Mouse (Mus musculus) MEL (cell line): Measurements from ENCODE around the gene Taco1. TPM values are rescaled to one million over a fixed set of nuclear protein-coding genes. Genes with fewer than 3 reads are reported as not detected.

ENCODE experiments used
- DNase-seq: peaks from one replicate; pipeline ENCODE4 v3.0.0; 2011; ENCODE audit warnings: low read depth, low spot score
- H3K27ac ChIP-seq: 2 replicates; pipeline ENCODE4 v1.5.1; 2012; ENCODE audit warnings: low read depth, mild to moderate bottlenecking, control low read depth, low read length, moderate library complexity; ENCODE audit not compliant: control insufficient read depth
- H3K27me3 ChIP-seq, 2 experiments: fragments of 150-350 bp in 1 of 2; sonication (generic) in 1 of 2; 2 replicates each; pipeline ENCODE4 v1.6.1; 2012; ENCODE audit warnings: low read length in 2 of 2, mild to moderate bottlenecking in 2 of 2, improper control_type of control experiment in 1 of 2, moderate library complexity in 1 of 2; ENCODE audit not compliant: insufficient read depth in 2 of 2, control insufficient read depth in 1 of 2
- H3K36me3 ChIP-seq, 2 experiments: 2 replicates each; pipeline ENCODE4 v1.6.1; 2012 to 2014; ENCODE audit warnings: low read length in 2 of 2, improper control_type of control experiment in 1 of 2, inconsistent platforms in 1 of 2, mild to moderate bottlenecking in 1 of 2; ENCODE audit not compliant: insufficient read depth in 2 of 2, control insufficient read depth in 1 of 2
- H3K4me1 ChIP-seq, 2 experiments: fragments of 150-350 bp in 1 of 2; sonication (generic) in 1 of 2; 2 replicates each; pipeline ENCODE4 v1.6.1; 2012; ENCODE audit warnings: low read length in 2 of 2, improper control_type of control experiment in 1 of 2, mild to moderate bottlenecking in 1 of 2; ENCODE audit not compliant: insufficient read depth in 2 of 2, control insufficient read depth in 1 of 2
- H3K4me3 ChIP-seq, 2 experiments: fragments of 150-350 bp in 1 of 2; sonication (generic) in 1 of 2; 2 replicates each; pipeline ENCODE4 v1.5.1; 2012; ENCODE audit warnings: low read depth in 2 of 2, low read length in 2 of 2, mild to moderate bottlenecking in 2 of 2, moderate library complexity in 2 of 2, control low read depth in 1 of 2, improper control_type of control experiment in 1 of 2; ENCODE audit not compliant: control insufficient read depth in 1 of 2, insufficient read depth in 1 of 2
- H3K79me2 ChIP-seq: 2 replicates; pipeline ENCODE4 v1.6.1; 2012; ENCODE audit warnings: mild to moderate bottlenecking, low read length, moderate library complexity; ENCODE audit not compliant: control insufficient read depth, poor library complexity, insufficient read depth
- H3K9ac ChIP-seq: 2 replicates; pipeline ENCODE4 v1.6.1; 2012; ENCODE audit warnings: low read depth, mild to moderate bottlenecking, control low read depth, low read length, moderate library complexity; ENCODE audit not compliant: control insufficient read depth, poor library complexity, severe bottlenecking
- H3K9me3 ChIP-seq: fragments of 150-350 bp; sonication (generic); replicated peaks from 2 replicates; pipeline ENCODE4 v1.6.1; 2012; ENCODE audit warnings: mild to moderate bottlenecking, low read length, improper control_type of control experiment, moderate library complexity; ENCODE audit not compliant: insufficient read depth
- BHLHE40 ChIP-seq: IDR thresholded peaks from 2 replicates; pipeline ENCODE4 v1.6.1; 2012; ENCODE audit warnings: low read depth, mild to moderate bottlenecking, inconsistent platforms, low read length, improper control_type of control experiment, borderline replicate concordance
- CHD1 ChIP-seq: IDR thresholded peaks from 2 replicates; pipeline ENCODE4 v1.6.1; 2012; ENCODE audit warnings: low read depth, mild to moderate bottlenecking, inconsistent platforms, low read length, improper control_type of control experiment
- CHD2 ChIP-seq: IDR thresholded peaks from 2 replicates; pipeline ENCODE4 v1.6.1; 2011; ENCODE audit warnings: low read length, improper control_type of control experiment
- CTCF ChIP-seq, 3 experiments: IDR thresholded peaks in 2 of 3; conservative IDR thresholded peaks in 1 of 3; 2 replicates each; pipeline ENCODE4 v1.5.1; 2011 to 2012; ENCODE audit warnings: low read length in 3 of 3, low read depth in 2 of 3, mild to moderate bottlenecking in 2 of 3, improper control_type of control experiment in 1 of 3, inconsistent platforms in 1 of 3, mixed read lengths in 1 of 3, moderate library complexity in 1 of 3; ENCODE audit not compliant: control insufficient read depth in 1 of 3, insufficient read depth in 1 of 3, poor library complexity in 1 of 3, severe bottlenecking in 1 of 3
- E2F4 ChIP-seq: IDR thresholded peaks from 2 replicates; pipeline ENCODE4 v1.6.1; 2011; ENCODE audit warnings: low read depth, low read length, improper control_type of control experiment, borderline replicate concordance
- EP300 ChIP-seq, 2 experiments: IDR thresholded peaks; 2 replicates each; pipeline ENCODE4 v1.6.1; 2011; ENCODE audit warnings: improper control_type of control experiment in 2 of 2, low read length in 2 of 2, low read depth in 1 of 2, mild to moderate bottlenecking in 1 of 2
- ETS1 ChIP-seq: IDR thresholded peaks from 2 replicates; pipeline ENCODE4 v1.6.1; 2012; ENCODE audit warnings: low read depth, mild to moderate bottlenecking, inconsistent platforms, low read length, improper control_type of control experiment, moderate library complexity
- GABPA ChIP-seq: IDR thresholded peaks from 2 replicates; pipeline ENCODE4 v1.6.1; 2012; ENCODE audit warnings: low read depth, mild to moderate bottlenecking, inconsistent platforms, low read length, improper control_type of control experiment, moderate library complexity
- GATA1 ChIP-seq: IDR thresholded peaks from 2 replicates; pipeline ENCODE4 v1.6.1; 2011; ENCODE audit warnings: low read depth, low read length, improper control_type of control experiment
- JUND ChIP-seq: IDR thresholded peaks from 2 replicates; pipeline ENCODE4 v1.6.1; 2011; ENCODE audit warnings: low read depth, mild to moderate bottlenecking, improper control_type of control experiment, low read length
- KAT2A ChIP-seq: conservative IDR thresholded peaks from 2 replicates; pipeline ENCODE4 v1.6.1; 2012; ENCODE audit warnings: low read depth, low read length, improper control_type of control experiment, inconsistent platforms
- MAFK ChIP-seq: IDR thresholded peaks from 2 replicates; pipeline ENCODE4 v1.6.1; 2011; ENCODE audit warnings: low read depth, mild to moderate bottlenecking, low read length, improper control_type of control experiment, borderline replicate concordance
- MAX ChIP-seq: IDR thresholded peaks from 2 replicates; pipeline ENCODE4 v1.6.1; 2011; ENCODE audit warnings: low read length, improper control_type of control experiment
- MAZ ChIP-seq: IDR thresholded peaks from 2 replicates; pipeline ENCODE4 v1.6.1; 2012; ENCODE audit warnings: low read depth, mild to moderate bottlenecking, inconsistent platforms, low read length, improper control_type of control experiment
- MEF2A ChIP-seq: IDR thresholded peaks from 2 replicates; pipeline ENCODE4 v1.6.1; 2014; ENCODE audit warnings: low read depth, mild to moderate bottlenecking, inconsistent platforms, low read length, improper control_type of control experiment; ENCODE audit not compliant: poor library complexity, insufficient replicate concordance, severe bottlenecking; ENCODE audit errors: extremely low read depth
- MXI1 ChIP-seq: IDR thresholded peaks from 2 replicates; pipeline ENCODE4 v1.6.1; 2011; ENCODE audit warnings: mild to moderate bottlenecking, low read depth, low read length, improper control_type of control experiment
- MYB ChIP-seq: IDR thresholded peaks from 2 replicates; pipeline ENCODE4 v1.6.1; 2011; ENCODE audit warnings: mild to moderate bottlenecking, low read depth, low read length, improper control_type of control experiment
- MYC ChIP-seq: IDR thresholded peaks from 2 replicates; pipeline ENCODE4 v1.6.1; 2011; ENCODE audit warnings: low read depth, mild to moderate bottlenecking, low read length, improper control_type of control experiment, moderate library complexity
- NELFE ChIP-seq: IDR thresholded peaks from 2 replicates; pipeline ENCODE4 v1.6.1; 2011; ENCODE audit warnings: low read depth, low read length, improper control_type of control experiment
- NRF1 ChIP-seq: IDR thresholded peaks from 2 replicates; pipeline ENCODE4 v1.6.1; 2014; ENCODE audit warnings: low read depth, mild to moderate bottlenecking, inconsistent platforms, low read length, improper control_type of control experiment, moderate library complexity; ENCODE audit not compliant: poor library complexity, insufficient read depth, severe bottlenecking
- POLR2A ChIP-seq, 2 experiments: IDR thresholded peaks; 2 replicates each; pipeline ENCODE4 v1.6.1; 2011 to 2012; ENCODE audit warnings: low read length in 2 of 2, mild to moderate bottlenecking in 2 of 2, control low read depth in 1 of 2, improper control_type of control experiment in 1 of 2, low read depth in 1 of 2, moderate library complexity in 1 of 2; ENCODE audit not compliant: control insufficient read depth in 1 of 2, insufficient read depth in 1 of 2, poor library complexity in 1 of 2
- POLR2AphosphoS2 ChIP-seq: IDR thresholded peaks from 2 replicates; pipeline ENCODE4 v1.6.1; 2011; ENCODE audit warnings: low read length, improper control_type of control experiment
- POLR2AphosphoS5 ChIP-seq: IDR thresholded peaks from 2 replicates; pipeline ENCODE4 v1.6.1; 2012; ENCODE audit warnings: low read depth, borderline replicate concordance, mild to moderate bottlenecking, inconsistent platforms, low read length, moderate library complexity, mixed read lengths
- RAD21 ChIP-seq: IDR thresholded peaks from 2 replicates; pipeline ENCODE4 v1.6.1; 2011; ENCODE audit warnings: mild to moderate bottlenecking, low read depth, low read length, improper control_type of control experiment
- RCOR1 ChIP-seq: IDR thresholded peaks from 2 replicates; pipeline ENCODE4 v1.6.1; 2012; ENCODE audit warnings: low read depth, mild to moderate bottlenecking, inconsistent platforms, low read length, improper control_type of control experiment
- SIN3A ChIP-seq: IDR thresholded peaks from 2 replicates; pipeline ENCODE4 v1.6.1; 2012; ENCODE audit warnings: low read length, improper control_type of control experiment, inconsistent platforms
- SMC3 ChIP-seq: IDR thresholded peaks from 2 replicates; pipeline ENCODE4 v1.6.1; 2011; ENCODE audit warnings: low read depth, low read length, improper control_type of control experiment
- TAL1 ChIP-seq: IDR thresholded peaks from 2 replicates; pipeline ENCODE4 v1.6.1; 2012; ENCODE audit warnings: mild to moderate bottlenecking, inconsistent platforms, low read length, moderate library complexity, mixed read lengths
- TBP ChIP-seq: IDR thresholded peaks from 2 replicates; pipeline ENCODE4 v1.8.0; 2011; ENCODE audit warnings: low read depth, low read length, improper control_type of control experiment
- TCF12 ChIP-seq: IDR thresholded peaks from 2 replicates; pipeline ENCODE4 v1.6.1; 2014; ENCODE audit warnings: low read depth, mild to moderate bottlenecking, inconsistent platforms, low read length, improper control_type of control experiment, moderate library complexity
- UBTF ChIP-seq: IDR thresholded peaks from 2 replicates; pipeline ENCODE4 v1.6.1; 2012; ENCODE audit warnings: low read depth, mild to moderate bottlenecking, inconsistent platforms, low read length, improper control_type of control experiment, moderate library complexity, borderline replicate concordance; ENCODE audit not compliant: insufficient read depth
- USF1 ChIP-seq: IDR thresholded peaks from 2 replicates; pipeline ENCODE4 v1.6.1; 2014; ENCODE audit warnings: low read depth, mild to moderate bottlenecking, inconsistent platforms, low read length, improper control_type of control experiment, moderate library complexity
- USF2 ChIP-seq, 2 experiments: IDR thresholded peaks; 2 replicates each; pipeline ENCODE4 v1.6.1; 2011 to 2012; ENCODE audit warnings: improper control_type of control experiment in 2 of 2, low read length in 2 of 2, borderline replicate concordance in 1 of 2, inconsistent platforms in 1 of 2, low read depth in 1 of 2, mild to moderate bottlenecking in 1 of 2; ENCODE audit not compliant: insufficient read depth in 1 of 2
- ZC3H11A ChIP-seq: IDR thresholded peaks from 2 replicates; pipeline ENCODE4 v1.6.1; 2012; ENCODE audit warnings: low read depth, mild to moderate bottlenecking, inconsistent platforms, low read length, improper control_type of control experiment
- ZKSCAN1 ChIP-seq: IDR thresholded peaks from 2 replicates; pipeline ENCODE4 v1.6.1; 2012; ENCODE audit warnings: low read depth, mild to moderate bottlenecking, inconsistent platforms, low read length, improper control_type of control experiment, moderate library complexity
- ZMIZ1 ChIP-seq: IDR thresholded peaks from 2 replicates; pipeline ENCODE4 v1.6.1; 2012; ENCODE audit warnings: low read depth, mild to moderate bottlenecking, inconsistent platforms, low read length, improper control_type of control experiment, moderate library complexity
- ZNF384 ChIP-seq: IDR thresholded peaks from 2 replicates; pipeline ENCODE4 v1.6.1; 2012; ENCODE audit warnings: low read depth, mild to moderate bottlenecking, inconsistent platforms, low read length, improper control_type of control experiment
- polyA plus RNA-seq, 2 experiments: library from polyadenylated mRNA; stranded (reverse) in 1 of 2; unstranded in 1 of 2; fragments of >175 nt in 1 of 2; fragments of >200 nt in 1 of 2; gene quantifications; 2 replicates each; pipeline versions ENCODE4 v1.2.1 to v1.2.4; 2012; ENCODE audit warnings: low replicate concordance in 2 of 2, low read depth in 1 of 2; ENCODE audit not compliant: insufficient read length in 2 of 2, insufficient read depth in 1 of 2, missing spikeins in 1 of 2
- total RNA-seq: library from RNA; depleted of rRNA; stranded (reverse); fragments of 300-350 nt; gene quantifications from 2 replicates; pipeline ENCODE4 v1.2.3, GENCODE M21; 2012

Taco1 gene
- total and polyA plus RNA-seq, 3 experiments = 33.1 to 33.3 TPM; not detected in 1

DNA sequence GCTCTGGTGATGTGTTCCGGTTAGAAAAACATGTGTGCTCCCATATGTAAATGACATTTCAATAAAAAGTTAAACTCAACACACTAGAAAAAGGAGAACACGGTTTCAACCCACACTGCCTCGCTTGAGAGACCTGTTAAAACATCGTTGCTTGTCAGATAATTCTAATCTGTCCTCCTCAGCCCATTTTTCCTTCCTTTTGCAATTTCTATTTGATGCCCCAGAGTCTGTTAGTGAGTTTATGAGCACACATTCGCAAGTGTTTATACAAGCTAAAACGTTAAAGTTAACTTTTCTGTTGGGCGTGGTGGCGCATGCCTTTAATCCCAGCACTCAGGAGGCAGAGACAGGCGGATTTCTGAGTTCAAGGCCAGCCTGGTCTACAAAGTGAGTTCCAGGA is 30.9 kb upstream of the Taco1 start:
- H3K9ac ChIP-seq = no peak overlapping the region
- peak; percentile 90 for DNase-seq
- H3K27ac ChIP-seq = peak overlapping the region; percentile 89
- peaks cover 14 to 35% of the 10 kb centered on the region in 2 experiments for H3K4me1 ChIP-seq
- H3K9me3 ChIP-seq = no peaks in the 10 kb centered on the region
- no peak overlapping the region for H3K4me3 ChIP-seq
- peaks cover 34% of the 10 kb centered on the region for H3K79me2 ChIP-seq
- peaks cover 0 to 38% of the 10 kb centered on the region in 2 experiments; a peak in 3 of 4 replicates for H3K36me3 ChIP-seq
- no peaks in the 10 kb centered on the region for H3K27me3 ChIP-seq
- TF ChIP-seq MAZ = peak; percentile 56; the same call in 1 of the 2 replicates
- TF ChIP-seq ETS1 = peak; percentile 81
- TF ChIP-seq GATA1 = peak; percentile 93
- TF ChIP-seq CTCF (IDR thresholded peaks at IDR 0.05 in 2 of 3, conservative IDR thresholded peaks at IDR 0.05 in 1 of 3; ENCODE audit: control insufficient read depth in 1 of 3, insufficient read depth in 1 of 3, low read depth in 2 of 3, low read length in 3 of 3, poor library complexity in 1 of 3, severe bottlenecking in 1 of 3) = no peak
- peak; percentile 84 for TF ChIP-seq MYB
- TF ChIP-seq ZC3H11A = no peak
- TF ChIP-seq ZKSCAN1 = no peak
- TF ChIP-seq MAFK = 0 out of 2 replicates have a peak, but pooled peaks have one; percentile 37
- peak; percentile 42; the same call in 1 of the 2 replicates for TF ChIP-seq JUND
- no peak for TF ChIP-seq ZNF384
- TF ChIP-seq TCF12 = peak; percentile 95
- no peak; the same call in 1 of the 2 replicates for TF ChIP-seq CHD1
- TF ChIP-seq RAD21 = no peak
- TF ChIP-seq MXI1 = peak; percentile 83
- TF ChIP-seq EP300 (IDR thresholded peaks at IDR 0.05; ENCODE audit: low read depth in 1 of 2, low read length in 2 of 2) = peak; percentile 95 to 96
- peak; percentile 78 for TF ChIP-seq MAX
- no peak for TF ChIP-seq CHD2
- no peak; a peak in 1 of 4 replicates for TF ChIP-seq POLR2A (IDR thresholded peaks at IDR 0.05; ENCODE audit: control insufficient read depth in 1 of 2, insufficient read depth in 1 of 2, low read depth in 1 of 2, low read length in 2 of 2, poor library complexity in 1 of 2)
- 0 out of 2 replicates have a peak, but pooled peaks have one; percentile 7 for TF ChIP-seq NRF1
- TF ChIP-seq BHLHE40 = 0 out of 2 replicates have a peak, but pooled peaks have one; percentile 23
- peak; percentile 85; the same call in 1 of the 2 replicates for TF ChIP-seq MYC
- peak; percentile 58 for TF ChIP-seq RCOR1
- TF ChIP-seq KAT2A = 0 out of 2 replicates have a peak, but pooled peaks have one; percentile 14
- TF ChIP-seq USF1 = no peak
- TF ChIP-seq SMC3 = no peak
- TF ChIP-seq SIN3A = peak; percentile 79
- 0 out of 2 replicates have a peak, but pooled peaks have one; percentile 30 for TF ChIP-seq E2F4
- no peak for TF ChIP-seq GABPA
- TF ChIP-seq USF2 (IDR thresholded peaks at IDR 0.05; ENCODE audit: borderline replicate concordance in 1 of 2, insufficient read depth in 1 of 2, low read depth in 1 of 2, low read length in 2 of 2) = no peak
- peak; percentile 32; the same call in 1 of the 2 replicates for TF ChIP-seq NELFE
- no peak for TF ChIP-seq POLR2AphosphoS5
- peak; percentile 61; the same call in 1 of the 2 replicates for TF ChIP-seq POLR2AphosphoS2
- peak; percentile 83 for TF ChIP-seq TAL1
- TF ChIP-seq ZMIZ1 = 0 out of 2 replicates have a peak, but pooled peaks have one; percentile 42
- TF ChIP-seq TBP = peak; percentile 88
- no peak for TF ChIP-seq MEF2A
- TF ChIP-seq UBTF = no peak
